Mouse (Mus musculus) embryonic facial prominence, embryonic 12.5 days (tissue): ENCODE results near the gene Car14. TPM values are rescaled to one million over a fixed set of nuclear protein-coding genes. Genes with fewer than 3 reads are reported as not detected.
A peak's percentile ranks its signal among the peaks of the same experiment; 100 is the strongest.

Experiments used
- ATAC-seq: fragments of 200-750 bp; cut with Nextera tagmentation; 2 replicates; pipeline ENCODE4 v1.8.0; 2017; ENCODE audit not compliant: insufficient number of reproducible peaks, insufficient read depth, low FRiP score, low TSS enrichment
- H3K27ac ChIP-seq: fragments of 300-500 bp; sonication (generic); 2 replicates; pipeline ENCODE4 v1.5.1; 2016; ENCODE audit warnings: mild to moderate bottlenecking
- H3K27me3 ChIP-seq: fragments of 300-500 bp; sonication (generic); 2 replicates; pipeline ENCODE4 v1.6.1; 2016; ENCODE audit warnings: mild to moderate bottlenecking, moderate library complexity
- H3K36me3 ChIP-seq: fragments of 300-500 bp; sonication (generic); 2 replicates; pipeline ENCODE4 v1.6.1; 2016; ENCODE audit warnings: mild to moderate bottlenecking
- H3K4me1 ChIP-seq: fragments of 300-500 bp; sonication (generic); 2 replicates; pipeline ENCODE4 v1.6.1; 2016
- H3K4me2 ChIP-seq: fragments of 300-500 bp; sonication (generic); replicated peaks from 2 replicates; pipeline ENCODE4 v1.6.1; 2016; ENCODE audit warnings: mild to moderate bottlenecking, moderate library complexity
- H3K4me3 ChIP-seq: fragments of 300-500 bp; sonication (generic); 2 replicates; pipeline ENCODE4 v1.5.1; 2016; ENCODE audit warnings: mild to moderate bottlenecking
- H3K9ac ChIP-seq: fragments of 300-500 bp; sonication (generic); 2 replicates; pipeline ENCODE4 v1.6.1; 2016; ENCODE audit warnings: mild to moderate bottlenecking, moderate library complexity
- H3K9me3 ChIP-seq: fragments of 300-500 bp; sonication (generic); 2 replicates; pipeline ENCODE4 v1.6.1; 2016; ENCODE audit warnings: mild to moderate bottlenecking, moderate library complexity
- WGBS: fragments of 180-500 bp; shearing (Covaris S2); methylation state at CpG from one replicate; pipeline ENCODE4 v1.1.7; 2016; 5-methylcytosine and 5-hydroxymethylcytosine counted together
- polyA plus RNA-seq: library from polyadenylated mRNA; unstranded; fragments of >200 nt; fragmentation: Nextera tagmentation; extraction: Ambion mirVana; gene quantifications from 2 replicates; pipeline ENCODE4 v1.2.1, GENCODE M21; 2016

Gene Car14
- polyA plus RNA-seq, 1 experiment from 2014 or later: 36.4 TPM

- Histone ChIP-seq H3K27me3 (no peaks in the 10 kb centered on the region), H3K4me1 (0 out of 2 replicates have a peak, but pooled peaks cover 4% of the 10 kb centered on the region), H3K27ac (no peak overlapping the region), H3K9ac (no peak overlapping the region), H3K4me3 (no peak overlapping the region), H3K36me3 (peaks cover 54% of the 10 kb centered on the region), H3K4me2 (no peak overlapping the region), H3K9me3 (no peaks in the 10 kb centered on the region)
- no peak for ATAC-seq
- 91% methylated on average over 1 of the region's 1 CpGs for WGBS
Measured at GRCm38 (mm10) chr3:95934448-95934847, 30.0 kb upstream of the Car14 start.

- Histone ChIP-seq H3K36me3 (peaks cover 42% of the 10 kb centered on the region), H3K27ac (no peak overlapping the region), H3K27me3 (no peaks in the 10 kb centered on the region), H3K4me2 (no peak overlapping the region), H3K9ac (no peak overlapping the region), H3K4me3 (no peak overlapping the region), H3K9me3 (no peaks in the 10 kb centered on the region), H3K4me1 (0 out of 2 replicates have a peak, but pooled peaks cover 4% of the 10 kb centered on the region)
- 95% methylated on average over 7 of the region's 7 CpGs for WGBS
- no peak for ATAC-seq
Measured at GRCm38 (mm10) chr3:95933111-95933750, 28.7 kb upstream of the Car14 start.

- H3K27me3 ChIP-seq: no peaks in the 10 kb centered on the region
- no peak overlapping the region for H3K4me2 ChIP-seq
- H3K9ac ChIP-seq: no peak overlapping the region
- ATAC-seq: no peak
- H3K27ac ChIP-seq: no peak overlapping the region
- no peaks in the 10 kb centered on the region for H3K9me3 ChIP-seq
- 91% methylated on average over 7 of the region's 7 CpGs for WGBS
- 0 out of 2 replicates have a peak, but pooled peaks cover 4% of the 10 kb centered on the region for H3K4me1 ChIP-seq
- peaks cover 36% of the 10 kb centered on the region for H3K36me3 ChIP-seq
- no peak overlapping the region for H3K4me3 ChIP-seq
Measured at GRCm38 (mm10) chr3:95932566-95932965, 28.1 kb upstream of the Car14 start.

- no peak overlapping the region for H3K27ac ChIP-seq
- 0 out of 2 replicates have a peak, but pooled peaks cover 4% of the 10 kb centered on the region for H3K4me1 ChIP-seq
- no peaks in the 10 kb centered on the region for H3K9me3 ChIP-seq
- no peak overlapping the region for H3K4me3 ChIP-seq
- H3K27me3 ChIP-seq: no peaks in the 10 kb centered on the region
- peaks cover 32% of the 10 kb centered on the region for H3K36me3 ChIP-seq
- ATAC-seq: no peak
- H3K4me2 ChIP-seq: no peak overlapping the region
- 59% methylated on average over 1 of the region's 1 CpGs for WGBS
- H3K9ac ChIP-seq: no peak overlapping the region
Measured at GRCm38 (mm10) chr3:95932157-95932556, 27.7 kb upstream of the Car14 start.

- Histone ChIP-seq H3K4me3 (no peak overlapping the region), H3K9me3 (no peaks in the 10 kb centered on the region), H3K36me3 (peaks cover 26% of the 10 kb centered on the region), H3K4me2 (no peak overlapping the region), H3K27me3 (no peaks in the 10 kb centered on the region), H3K4me1 (0 out of 2 replicates have a peak, but pooled peaks cover 4% of the 10 kb centered on the region), H3K27ac (no peak overlapping the region), H3K9ac (no peak overlapping the region)
- no peak for ATAC-seq
- 91% methylated on average over 1 of the region's 1 CpGs for WGBS
Measured at GRCm38 (mm10) chr3:95931471-95931870, 27.0 kb upstream of the Car14 start.

GRCm38 (mm10) chr3:95930471-95930789 lies 25.9 kb upstream of the Car14 start:
- Histone ChIP-seq H3K9me3 (no peaks in the 10 kb centered on the region), H3K4me2 (peak overlapping the region; percentile 63), H3K27me3 (no peaks in the 10 kb centered on the region), H3K36me3 (peaks cover 22% of the 10 kb centered on the region), H3K4me1 (0 out of 2 replicates have a peak, but pooled peaks cover 4% of the 10 kb centered on the region), H3K9ac (peak overlapping the region; percentile 99), H3K4me3 (peak overlapping the region; percentile 93), H3K27ac (peak overlapping the region; percentile 93)
- ATAC-seq: no peak
- WGBS: 6% methylated on average over 5 of the region's 5 CpGs

GRCm38 (mm10) chr3:95929581-95930470 lies 25.3 kb upstream of the Car14 start:
- peaks cover 16% of the 10 kb centered on the region for H3K36me3 ChIP-seq
- ATAC-seq: peak; percentile 23; the same call in 1 of the 2 replicates
- H3K27me3 ChIP-seq: no peaks in the 10 kb centered on the region
- WGBS: under 1% methylated on average over 103 of the region's 105 CpGs
- H3K27ac ChIP-seq: peak overlapping the region; percentile 93
- peak overlapping the region; percentile 93 for H3K4me3 ChIP-seq
- no peaks in the 10 kb centered on the region for H3K9me3 ChIP-seq
- peak overlapping the region; percentile 63 for H3K4me2 ChIP-seq
- 0 out of 2 replicates have a peak, but pooled peaks cover 4% of the 10 kb centered on the region for H3K4me1 ChIP-seq
- peak overlapping the region; percentile 99 for H3K9ac ChIP-seq

- peak within 1 kb of the TSS; percentile 63 for H3K4me2 ChIP-seq
- H3K27me3 ChIP-seq: no peaks in the 10 kb centered on the region
- H3K4me1 ChIP-seq: 0 out of 2 replicates have a peak, but pooled peaks cover 4% of the 10 kb centered on the region
- no peaks in the 10 kb centered on the region for H3K9me3 ChIP-seq
- H3K36me3 ChIP-seq: peaks cover 7% of the 10 kb centered on the region
- H3K4me3 ChIP-seq: peak within 1 kb of the TSS; percentile 93
- ATAC-seq: peak; percentile 100
- H3K9ac ChIP-seq: peak within 1 kb of the TSS; percentile 99
- H3K27ac ChIP-seq: peak within 1 kb of the TSS; percentile 93
- under 1% methylated on average over 49 of the region's 49 CpGs for WGBS
Measured at GRCm38 (mm10) chr3:95928658-95929503, 24.4 kb upstream of the Car14 start, which contains the start of gene Anp32e. Anp32e (plus strand) TSS chr3:95929246.

GRCm38 (mm10) chr3:95928261-95928657 lies 23.8 kb upstream of the Car14 start:
- Histone ChIP-seq H3K27ac (peak overlapping the region; percentile 93), H3K9me3 (no peaks in the 10 kb centered on the region), H3K9ac (peak overlapping the region; percentile 49; the same call in 1 of the 2 replicates), H3K4me3 (peak overlapping the region; percentile 93), H3K27me3 (no peaks in the 10 kb centered on the region), H3K4me1 (0 out of 2 replicates have a peak, but pooled peaks cover 4% of the 10 kb centered on the region), H3K4me2 (peak overlapping the region; percentile 57), H3K36me3 (peaks cover under 1% of the 10 kb centered on the region; the same call in 1 of the 2 replicates)
- WGBS: 80% methylated on average over 6 of the region's 6 CpGs
- no peak for ATAC-seq

GRCm38 (mm10) chr3:95925087-95925486 lies 20.6 kb upstream of the Car14 start:
- Histone ChIP-seq H3K4me1 (no peaks in the 10 kb centered on the region), H3K9me3 (no peaks in the 10 kb centered on the region), H3K4me2 (no peak overlapping the region), H3K4me3 (no peak overlapping the region), H3K27me3 (no peaks in the 10 kb centered on the region), H3K9ac (no peak overlapping the region), H3K27ac (no peak overlapping the region), H3K36me3 (no peaks in the 10 kb centered on the region)
- ATAC-seq: no peak
- 74% methylated on average over 5 of the region's 5 CpGs for WGBS

- H3K27me3 ChIP-seq: no peaks in the 10 kb centered on the region
- no peak overlapping the region for H3K27ac ChIP-seq
- no peaks in the 10 kb centered on the region for H3K4me1 ChIP-seq
- H3K36me3 ChIP-seq: no peaks in the 10 kb centered on the region
- H3K9me3 ChIP-seq: no peaks in the 10 kb centered on the region
- H3K9ac ChIP-seq: no peak overlapping the region
- no peak overlapping the region for H3K4me2 ChIP-seq
- no peak overlapping the region for H3K4me3 ChIP-seq
- WGBS: 77% methylated on average over 4 of the region's 4 CpGs
- no peak for ATAC-seq
Measured at GRCm38 (mm10) chr3:95924185-95924584, 19.7 kb upstream of the Car14 start.
